In the genomic region with DNA sequence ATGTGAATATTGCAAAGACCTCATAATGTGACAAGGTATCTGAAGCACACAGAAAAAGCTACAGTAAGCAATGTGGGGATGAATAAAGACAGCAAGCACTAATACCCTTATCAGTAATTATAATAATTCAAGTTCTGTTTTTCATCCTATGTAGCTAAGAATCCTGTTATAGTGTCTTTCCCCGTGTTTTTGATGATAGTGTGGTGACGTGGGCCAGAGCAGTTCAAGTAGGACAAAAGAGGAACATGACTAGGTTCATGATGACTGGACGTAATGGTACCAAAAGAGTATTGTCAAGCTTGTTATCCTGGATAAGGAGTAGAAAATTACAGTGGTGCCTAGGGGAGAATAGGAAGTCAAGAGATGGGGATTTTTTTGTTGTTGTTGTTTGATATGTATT, we compare ENCODE assay signal across 8 mouse cellular contexts. TPM values are rescaled to one million over a fixed set of nuclear protein-coding genes. Genes with fewer than 3 reads are reported as not detected.
A peak's percentile ranks its signal among the peaks of the same experiment; 100 is the strongest.
DNase-seq lines count a peak whose midpoint lies in the region; ATAC-seq lines count a peak whose summit lies in the region.

No protein-coding gene starts in this region.

- H3K27ac ChIP-seq in kidney, embryonic 14.5 days (ENCODE audit: low read depth, low read length), result no peak overlapping the region
- H3K27ac ChIP-seq in embryonic facial prominence, embryonic 11.5 days (replicated peaks; ENCODE audit: low read depth, low read length), result no peak overlapping the region
- H3K27ac ChIP-seq in limb, embryonic 10.5 days, result 0 out of 2 replicates have a peak overlapping the region, but pooled peaks have one; percentile 95
- H3K27ac ChIP-seq in neural tube, embryonic 13.5 days (replicated peaks), result peak overlapping the region; percentile 93

- no peaks in the 10 kb centered on the region for H3K36me3 ChIP-seq in kidney, embryonic 14.5 days (ENCODE audit: control insufficient read depth, insufficient read depth, low read length)
- H3K36me3 ChIP-seq in embryonic facial prominence, embryonic 11.5 days (replicated peaks; ENCODE audit: control insufficient read depth, insufficient read depth, low read depth, low read length), result no peaks in the 10 kb centered on the region
- H3K36me3 ChIP-seq in limb, embryonic 10.5 days, result peaks cover 4% of the 10 kb centered on the region; the same call in 1 of the 2 replicates
- no peaks in the 10 kb centered on the region for H3K36me3 ChIP-seq in neural tube, embryonic 13.5 days

- no peak for ATAC-seq in kidney, embryonic 14.5 days (ENCODE audit: low FRiP score, low TSS enrichment)
- ATAC-seq in embryonic facial prominence, embryonic 11.5 days (replicated peaks; ENCODE audit: insufficient number of reproducible peaks, low FRiP score, low TSS enrichment, low read depth), result no peak
- no peak for ATAC-seq in neural tube, embryonic 13.5 days (ENCODE audit: low read depth)

- 79% methylated on average over 3 of the region's 3 CpGs for WGBS in kidney, embryonic 14.5 days
- WGBS in embryonic facial prominence, embryonic 11.5 days, result 82% methylated on average over 3 of the region's 3 CpGs
- 78% methylated on average over 3 of the region's 3 CpGs for WGBS in limb, embryonic 10.5 days
- WGBS in neural tube, embryonic 13.5 days, result 79% methylated on average over 3 of the region's 3 CpGs

- H3K4me1 ChIP-seq in kidney, embryonic 14.5 days (ENCODE audit: control insufficient read depth, insufficient read depth, low read length), result peaks cover 10% of the 10 kb centered on the region; the same call in 1 of the 2 replicates
- H3K4me1 ChIP-seq in embryonic facial prominence, embryonic 11.5 days (ENCODE audit: control insufficient read depth, insufficient read depth, low read length), result no peaks in the 10 kb centered on the region
- H3K4me1 ChIP-seq in limb, embryonic 10.5 days, result peaks cover 10% of the 10 kb centered on the region; the same call in 1 of the 2 replicates
- peaks cover 26% of the 10 kb centered on the region for H3K4me1 ChIP-seq in neural tube, embryonic 13.5 days (replicated peaks)

- H3K4me3 ChIP-seq in kidney, embryonic 14.5 days (ENCODE audit: low read length), result peak overlapping the region; percentile 72
- H3K4me3 ChIP-seq in embryonic facial prominence, embryonic 11.5 days (ENCODE audit: low read depth, low read length), result peak overlapping the region; percentile 54; the same call in 1 of the 2 replicates
- peak overlapping the region; percentile 74 for H3K4me3 ChIP-seq in limb, embryonic 10.5 days
- peak overlapping the region; percentile 73 for H3K4me3 ChIP-seq in neural tube, embryonic 13.5 days

- DNase-seq in kidney, postnatal 14 days, result no peak
- DNase-seq in embryonic facial prominence, embryonic 11.5 days (ENCODE audit: low spot score), result no peak
- no peak for DNase-seq in limb, embryonic 10.5 days (ENCODE audit: low spot score)
- DNase-seq in cerebellum, postnatal 10 days, result no peak
- DNase-seq in frontal cortex, postnatal 10 days (ENCODE audit: low spot score in 2 of 2), result no peak
- no peak for DNase-seq in left cerebral cortex, adult 9 months (ENCODE audit: low spot score in 2 of 2)

- peak overlapping the region; percentile 77; the same call in 1 of the 2 replicates for H3K9ac ChIP-seq in kidney, embryonic 14.5 days (ENCODE audit: low read depth, low read length)
- peak overlapping the region; percentile 68; the same call in 1 of the 2 replicates for H3K9ac ChIP-seq in embryonic facial prominence, embryonic 11.5 days (replicated peaks; ENCODE audit: low read length)
- H3K9ac ChIP-seq in neural tube, embryonic 13.5 days, result peak overlapping the region; percentile 88

- peak overlapping the region; percentile 61 for H3K4me2 ChIP-seq in kidney, embryonic 14.5 days (replicated peaks; ENCODE audit: low read depth, low read length)
- peak overlapping the region; percentile 45; the same call in 1 of the 2 replicates for H3K4me2 ChIP-seq in embryonic facial prominence, embryonic 11.5 days (ENCODE audit: low read depth, low read length)
- peak overlapping the region; percentile 75 for H3K4me2 ChIP-seq in neural tube, embryonic 13.5 days

- no peaks in the 10 kb centered on the region for H3K9me3 ChIP-seq in kidney, embryonic 14.5 days (ENCODE audit: control insufficient read depth, low read length)
- no peaks in the 10 kb centered on the region for H3K9me3 ChIP-seq in embryonic facial prominence, embryonic 11.5 days (replicated peaks; ENCODE audit: control insufficient read depth, low read length)
- H3K9me3 ChIP-seq in limb, embryonic 10.5 days (replicated peaks), result no peaks in the 10 kb centered on the region
- no peaks in the 10 kb centered on the region for H3K9me3 ChIP-seq in neural tube, embryonic 13.5 days

- no peaks in the 10 kb centered on the region for H3K27me3 ChIP-seq in kidney, embryonic 14.5 days (ENCODE audit: control insufficient read depth, insufficient read depth, low read length)
- no peaks in the 10 kb centered on the region for H3K27me3 ChIP-seq in embryonic facial prominence, embryonic 11.5 days (ENCODE audit: control insufficient read depth, insufficient read depth, low read length)
- no peaks in the 10 kb centered on the region for H3K27me3 ChIP-seq in limb, embryonic 10.5 days (ENCODE audit: low read depth, poor library complexity, severe bottlenecking)
- H3K27me3 ChIP-seq in neural tube, embryonic 13.5 days, result no peaks in the 10 kb centered on the region

RNA-seq across cellular contexts. Expression of a gene that starts 1.1 kb away (rescaled TPM):
- polyA plus RNA-seq in kidney, embryonic 14.5 days (2014; fragmentation: Nextera tagmentation; extraction: Ambion mirVana), result 6.4 and 8.1 TPM in 2 replicates
- 6.7 and 7.4 TPM in 2 replicates for polyA plus RNA-seq in embryonic facial prominence, embryonic 11.5 days (2014; fragmentation: Nextera tagmentation; extraction: Ambion mirVana)
- polyA plus RNA-seq in limb, embryonic 10.5 days (2016; fragmentation: Nextera tagmentation; extraction: Ambion mirVana), result 4.2 and 6.4 TPM in 2 replicates
- polyA plus RNA-seq in neural tube, embryonic 13.5 days (2015; fragmentation: Nextera tagmentation; extraction: Ambion mirVana), result 12.0 and 13.6 TPM in 2 replicates

RNA-seq across cellular contexts. Expression of a gene that starts 1.4 kb away (rescaled TPM):
- 37.6 and 40.7 TPM in 2 replicates for polyA plus RNA-seq in kidney, embryonic 14.5 days (2014; fragmentation: Nextera tagmentation; extraction: Ambion mirVana)
- polyA plus RNA-seq in embryonic facial prominence, embryonic 11.5 days (2014; fragmentation: Nextera tagmentation; extraction: Ambion mirVana), result 44.3 and 50.7 TPM in 2 replicates
- 29.3 and 30.8 TPM in 2 replicates for polyA plus RNA-seq in limb, embryonic 10.5 days (2016; fragmentation: Nextera tagmentation; extraction: Ambion mirVana)
- 32.4 and 33.7 TPM in 2 replicates for polyA plus RNA-seq in neural tube, embryonic 13.5 days (2015; fragmentation: Nextera tagmentation; extraction: Ambion mirVana)

Comparison
In these comparisons a context has a peak if more than half of its experiments do, and no peak if none do; other contexts are left out.
1. H3K27ac ChIP-seq: peak in limb, embryonic 10.5 days (single experiment) and neural tube, embryonic 13.5 days (single experiment); none in kidney, embryonic 14.5 days (single experiment) and embryonic facial prominence, embryonic 11.5 days (single experiment).
2. Peak in every context shown above with its lines, with median percentiles within 50 percentile points of each other: H3K4me2 ChIP-seq, H3K4me3 ChIP-seq and H3K9ac ChIP-seq.